Mouse (Mus musculus) embryonic facial prominence, embryonic 10.5 days (tissue): ENCODE measurements around the gene Pnmal1. TPM values are rescaled to one million over a fixed set of nuclear protein-coding genes. Genes with fewer than 3 reads are reported as not detected.

Experiments used
- DNase-seq: peaks from one replicate; pipeline ENCODE4 v3.0.0-alpha.2; 2017; ENCODE audit warnings: low spot score
- H3K27ac ChIP-seq: fragments of 300-500 bp; sonication (generic); replicated peaks from 2 replicates; pipeline ENCODE4 v1.5.1; 2016; ENCODE audit warnings: mild to moderate bottlenecking
- H3K27me3 ChIP-seq: fragments of 300-500 bp; sonication (generic); replicated peaks from 2 replicates; pipeline ENCODE4 v1.6.1; 2016; ENCODE audit warnings: low read depth, mild to moderate bottlenecking; ENCODE audit not compliant: poor library complexity, severe bottlenecking
- H3K36me3 ChIP-seq: fragments of 300-500 bp; sonication (generic); replicated peaks from 2 replicates; pipeline ENCODE4 v1.6.1; 2016; ENCODE audit warnings: mild to moderate bottlenecking, moderate library complexity
- H3K4me1 ChIP-seq: fragments of 300-500 bp; sonication (generic); 2 replicates; pipeline ENCODE4 v1.6.1; 2016
- H3K4me3 ChIP-seq: fragments of 300-500 bp; sonication (generic); 2 replicates; pipeline ENCODE4 v1.5.1; 2016; ENCODE audit warnings: mild to moderate bottlenecking, moderate library complexity
- H3K9me3 ChIP-seq: fragments of 300-500 bp; sonication (generic); 2 replicates; pipeline ENCODE4 v1.6.1; 2016; ENCODE audit warnings: mild to moderate bottlenecking
- WGBS: fragments of 180-500 bp; shearing (Covaris S2); methylation state at CpG from one replicate; pipeline ENCODE4 v1.1.7; 2016; 5-methylcytosine and 5-hydroxymethylcytosine counted together
- polyA plus RNA-seq: library from polyadenylated mRNA; unstranded; fragments of >200 nt; fragmentation: Nextera tagmentation; extraction: Ambion mirVana; gene quantifications from 2 replicates; pipeline ENCODE4 v1.2.1, GENCODE M21; 2016

Gene Pnmal1
- polyA plus RNA-seq, 1 experiment from 2014 or later, result 4.0 TPM

DNA sequence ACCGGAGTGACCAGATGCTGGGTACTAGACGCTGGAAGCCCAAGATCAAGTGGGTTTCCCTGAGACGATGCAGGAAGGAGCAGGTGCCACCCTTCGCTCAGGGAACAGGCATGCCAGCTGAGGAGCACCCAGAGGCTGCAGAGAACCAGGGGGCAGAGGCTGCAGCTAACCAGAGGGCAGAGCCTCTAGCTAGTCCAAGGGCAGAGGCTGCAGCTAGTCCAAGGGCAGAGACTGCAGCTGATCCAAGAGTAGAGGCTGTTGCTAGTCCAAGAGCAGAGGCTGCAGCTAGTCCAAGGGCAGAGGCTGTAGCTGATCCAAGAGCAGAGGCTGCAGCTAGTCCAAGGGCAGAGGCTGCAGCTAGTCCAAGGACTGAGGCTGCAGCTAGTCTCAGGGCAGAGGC, 35.9 kb downstream of the Pnmal1 start:
- Histone ChIP-seq H3K4me3 (peak overlapping the region; percentile 72), H3K36me3 (peaks cover 53% of the 10 kb centered on the region), H3K9me3 (no peaks in the 10 kb centered on the region), H3K27ac (0 out of 2 replicates have a peak overlapping the region, but pooled peaks have one; percentile 92), H3K4me1 (peaks cover 60% of the 10 kb centered on the region), H3K27me3 (no peaks in the 10 kb centered on the region)
- WGBS, result 96% methylated on average over 4 of the region's 4 CpGs
- no peak for DNase-seq

DNA sequence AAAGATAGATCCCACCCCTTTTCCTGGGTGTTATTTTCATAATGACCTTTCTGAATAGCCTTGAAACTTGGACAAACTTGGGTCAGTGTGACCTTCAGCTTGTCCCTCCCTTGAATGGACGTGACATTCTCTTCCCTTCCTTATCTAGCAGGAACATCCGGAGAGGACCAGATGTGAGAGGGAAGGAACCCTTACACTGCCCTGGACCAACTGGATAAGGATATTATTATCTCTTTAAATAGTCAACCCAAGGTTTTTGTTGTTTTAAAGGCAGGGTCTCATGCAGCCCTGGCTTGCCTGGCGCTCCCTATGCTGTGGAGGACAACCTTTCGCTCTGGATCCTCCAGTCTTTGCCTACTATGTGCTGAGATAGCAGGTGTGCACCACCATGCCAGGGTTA, 39.8 kb downstream of the Pnmal1 start:
- no peaks in the 10 kb centered on the region for H3K27me3 ChIP-seq
- peaks cover 80% of the 10 kb centered on the region for H3K36me3 ChIP-seq
- H3K4me3 ChIP-seq, result no peak overlapping the region
- H3K9me3 ChIP-seq, result no peaks in the 10 kb centered on the region
- peaks cover 32% of the 10 kb centered on the region for H3K4me1 ChIP-seq
- 75% methylated on average over 4 of the region's 4 CpGs for WGBS
- H3K27ac ChIP-seq, result no peak overlapping the region
- DNase-seq, result no peak

DNA sequence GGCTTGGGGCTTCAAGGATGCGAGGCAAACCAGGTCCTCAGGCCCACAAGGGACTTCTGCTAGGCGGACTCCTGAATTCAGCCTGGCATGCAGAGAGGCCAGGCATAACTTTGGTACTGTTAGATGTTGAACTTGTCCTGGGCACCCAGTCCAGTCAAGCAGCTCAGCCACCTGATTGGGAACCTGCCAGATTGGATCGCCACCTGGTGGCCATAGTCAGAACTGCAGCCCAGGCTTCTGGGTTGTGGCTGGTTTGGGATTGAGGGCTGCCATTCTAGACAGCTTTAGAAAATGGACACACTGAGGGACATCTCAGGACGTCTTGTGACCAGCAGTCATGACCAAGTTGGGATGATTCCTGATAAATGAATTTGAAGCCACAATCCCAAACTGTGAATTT, 40.2 kb downstream of the Pnmal1 start:
- H3K27me3 ChIP-seq, result no peaks in the 10 kb centered on the region
- peaks cover 29% of the 10 kb centered on the region for H3K4me1 ChIP-seq
- DNase-seq, result peak; percentile 88
- H3K9me3 ChIP-seq, result no peaks in the 10 kb centered on the region
- no peak overlapping the region for H3K27ac ChIP-seq
- WGBS, result 25% methylated on average over 4 of the region's 4 CpGs
- H3K4me3 ChIP-seq, result no peak overlapping the region
- H3K36me3 ChIP-seq, result peaks cover 84% of the 10 kb centered on the region

DNA sequence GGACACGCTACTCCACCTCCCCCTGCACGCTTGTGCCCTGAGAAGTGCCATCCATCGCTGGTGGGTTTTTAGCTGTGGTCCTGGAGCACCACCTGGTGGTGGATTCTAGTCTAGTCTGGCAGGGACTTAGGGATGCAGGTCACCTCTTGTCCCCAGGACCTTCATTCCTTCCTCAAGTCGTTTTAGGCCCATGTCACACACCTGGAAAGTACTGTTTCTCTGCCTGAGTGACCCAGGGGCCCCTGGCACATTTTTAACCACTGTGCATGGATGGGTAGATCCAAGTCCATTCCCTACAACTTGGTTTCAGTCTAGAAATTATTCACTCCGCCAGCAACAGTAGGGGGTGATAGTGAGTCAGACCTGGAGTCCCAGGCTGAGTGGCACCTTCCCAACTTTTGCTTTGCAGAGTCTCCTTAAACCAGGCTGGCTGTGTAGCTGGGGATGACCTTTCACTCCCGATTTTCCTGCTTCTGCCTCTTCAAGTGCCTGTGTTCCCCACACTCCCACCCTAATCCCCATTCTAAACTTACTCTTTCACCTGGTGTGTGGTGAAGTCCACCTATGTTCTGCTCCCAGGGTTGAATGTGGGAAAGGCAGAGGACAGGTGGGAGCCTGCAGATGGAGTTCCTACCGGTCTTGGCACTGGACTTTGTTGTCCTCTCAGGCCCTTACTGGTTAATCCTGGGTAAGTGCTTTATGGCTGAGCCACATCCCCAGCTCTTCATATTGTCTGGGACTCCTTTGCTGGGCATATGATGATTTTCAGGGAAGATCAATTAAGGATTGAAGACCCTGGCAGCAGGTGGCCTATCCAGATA, 43.1 kb downstream of the Pnmal1 start:
- Histone ChIP-seq H3K9me3 (no peaks in the 10 kb centered on the region), H3K4me1 (peaks cover 1% of the 10 kb centered on the region; the same call in 1 of the 2 replicates), H3K27ac (no peak overlapping the region), H3K4me3 (no peak overlapping the region), H3K27me3 (no peaks in the 10 kb centered on the region), H3K36me3 (peaks cover 86% of the 10 kb centered on the region)
- WGBS, result 13% methylated on average over 7 of the region's 7 CpGs
- DNase-seq, result peak; percentile 86

- Histone ChIP-seq H3K36me3 (peaks cover 86% of the 10 kb centered on the region), H3K27ac (no peak overlapping the region), H3K4me1 (no peaks in the 10 kb centered on the region), H3K27me3 (no peaks in the 10 kb centered on the region), H3K4me3 (no peak overlapping the region), H3K9me3 (no peaks in the 10 kb centered on the region)
- WGBS, result 90% methylated on average over 7 of the region's 7 CpGs
- no peak for DNase-seq
Observed at GRCm38 (mm10) chr7:17003230-17003960, 43.9 kb downstream of the Pnmal1 start.

- Histone ChIP-seq H3K27ac (no peak overlapping the region), H3K36me3 (peaks cover 88% of the 10 kb centered on the region), H3K4me1 (no peaks in the 10 kb centered on the region), H3K27me3 (no peaks in the 10 kb centered on the region), H3K4me3 (no peak overlapping the region), H3K9me3 (no peaks in the 10 kb centered on the region)
- 87% methylated on average over 7 of the region's 7 CpGs for WGBS
- no peak for DNase-seq
Observed at GRCm38 (mm10) chr7:17004716-17005115, 45.2 kb downstream of the Pnmal1 start.

GRCm38 (mm10) chr7:17007300-17007699, 47.8 kb downstream of the Pnmal1 start:
- Histone ChIP-seq H3K4me3 (no peak overlapping the region), H3K9me3 (no peaks in the 10 kb centered on the region), H3K36me3 (peaks cover 94% of the 10 kb centered on the region), H3K27me3 (no peaks in the 10 kb centered on the region), H3K27ac (no peak overlapping the region), H3K4me1 (no peaks in the 10 kb centered on the region)
- WGBS, result 90% methylated on average over 4 of the region's 4 CpGs
- DNase-seq, result no peak

DNA sequence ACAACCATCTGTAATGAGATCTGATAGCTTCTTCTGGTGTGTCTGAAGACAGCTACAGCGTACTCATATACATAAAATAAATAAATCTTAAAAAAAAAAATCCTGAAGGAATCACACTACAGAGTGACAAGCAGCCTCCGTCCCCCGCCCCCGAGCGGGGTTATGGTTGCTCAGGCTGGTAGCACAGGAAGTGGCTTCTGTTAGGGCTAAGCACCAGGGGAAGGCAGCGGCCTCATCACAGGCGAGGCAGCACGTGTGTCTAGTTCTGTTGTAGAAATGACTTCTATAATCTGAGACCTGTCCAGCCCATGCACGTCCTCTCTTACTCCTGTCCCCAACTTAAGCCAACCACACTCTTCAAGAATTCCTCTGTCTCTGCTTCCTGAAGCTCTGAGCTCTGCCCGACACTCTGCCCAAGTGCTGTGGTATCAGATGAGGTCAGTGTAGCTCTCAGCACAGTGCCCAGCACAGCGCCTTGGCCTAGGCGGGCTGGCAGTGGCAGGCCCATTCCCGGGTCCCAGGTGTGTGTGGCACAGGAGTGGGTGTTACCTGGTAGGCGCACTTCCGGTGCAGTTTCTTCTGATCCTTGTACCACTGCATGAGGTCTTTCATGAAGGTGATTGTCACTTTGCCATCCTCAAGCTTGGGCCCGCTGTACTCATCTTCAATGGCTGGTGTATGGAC, 50.0 kb downstream of the Pnmal1 start:
- no peak for DNase-seq
- no peak overlapping the region for H3K27ac ChIP-seq
- H3K4me3 ChIP-seq, result no peak overlapping the region
- H3K27me3 ChIP-seq, result no peaks in the 10 kb centered on the region
- WGBS, result 91% methylated on average over 16 of the region's 16 CpGs
- no peaks in the 10 kb centered on the region for H3K9me3 ChIP-seq
- no peaks in the 10 kb centered on the region for H3K4me1 ChIP-seq
- H3K36me3 ChIP-seq, result peaks cover 100% of the 10 kb centered on the region

- DNase-seq, result no peak
- no peak overlapping the region for H3K4me3 ChIP-seq
Observed at GRCm38 (mm10) chr7:17010010-17010347, 50.5 kb downstream of the Pnmal1 start.

DNA sequence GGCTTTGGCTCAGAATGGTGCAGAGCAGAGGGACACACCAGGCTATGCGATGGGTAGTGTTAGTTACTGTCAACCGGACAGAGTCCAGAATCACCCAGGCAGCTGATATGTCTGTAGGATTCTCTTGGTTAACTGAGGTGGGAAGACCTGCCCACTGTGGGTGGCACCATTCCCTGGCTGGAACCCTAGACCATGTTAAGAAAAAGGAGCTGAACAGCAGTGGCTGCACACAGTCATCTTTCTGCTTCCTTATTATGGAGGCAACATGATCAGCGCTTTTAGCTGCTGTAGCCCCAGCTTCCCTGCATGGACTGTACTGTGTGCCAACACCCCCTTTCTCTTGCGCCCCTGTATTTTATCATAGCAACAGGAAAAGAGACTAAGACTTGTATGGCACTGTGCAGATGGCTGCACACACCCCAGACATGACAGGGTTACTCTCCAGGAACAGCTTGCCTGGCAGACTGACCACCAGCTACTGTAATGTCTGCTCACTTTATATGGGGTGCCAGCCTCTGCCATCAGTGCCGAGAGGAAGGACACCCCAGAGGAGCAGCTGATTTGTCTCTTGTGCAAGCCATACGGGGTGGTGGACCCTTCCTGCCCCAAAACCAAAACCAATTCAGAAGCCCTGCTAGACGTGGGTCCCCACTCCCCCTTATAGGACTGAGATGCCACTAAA, 52.6 kb downstream of the Pnmal1 start:
- Histone ChIP-seq H3K4me1 (no peaks in the 10 kb centered on the region), H3K27ac (no peak overlapping the region), H3K36me3 (peaks cover 100% of the 10 kb centered on the region), H3K4me3 (no peak overlapping the region), H3K9me3 (no peaks in the 10 kb centered on the region), H3K27me3 (no peaks in the 10 kb centered on the region)
- 95% methylated on average over 7 of the region's 7 CpGs for WGBS
- no peak for DNase-seq

More at GRCm38 (mm10) chr7:17010010-17010347, 50.5 kb downstream of the Pnmal1 start:
- Histone ChIP-seq H3K4me1 (no peaks in the 10 kb centered on the region), H3K9me3 (no peaks in the 10 kb centered on the region), H3K27ac (no peak overlapping the region), H3K36me3 (peaks cover 100% of the 10 kb centered on the region), H3K27me3 (no peaks in the 10 kb centered on the region)
- WGBS, result 86% methylated on average over 5 of the region's 5 CpGs
